Mouse (Mus musculus): Measurements from ENCODE around the gene Wdr4.

GRCm38 (mm10) chr17:31566276-31566675 is 46.5 kb upstream of the Wdr4 start:
- no peak for TF ChIP-seq POLR2A (IDR thresholded peaks at IDR 0.05; ENCODE audit: low read depth, low read length)
- no peak for TF ChIP-seq CTCF (IDR thresholded peaks at IDR 0.05; ENCODE audit: extremely low read depth, insufficient read depth, insufficient read length, insufficient replicate concordance)

Measured in spleen, adult 2 months (tissue).